In the genomic region with DNA sequence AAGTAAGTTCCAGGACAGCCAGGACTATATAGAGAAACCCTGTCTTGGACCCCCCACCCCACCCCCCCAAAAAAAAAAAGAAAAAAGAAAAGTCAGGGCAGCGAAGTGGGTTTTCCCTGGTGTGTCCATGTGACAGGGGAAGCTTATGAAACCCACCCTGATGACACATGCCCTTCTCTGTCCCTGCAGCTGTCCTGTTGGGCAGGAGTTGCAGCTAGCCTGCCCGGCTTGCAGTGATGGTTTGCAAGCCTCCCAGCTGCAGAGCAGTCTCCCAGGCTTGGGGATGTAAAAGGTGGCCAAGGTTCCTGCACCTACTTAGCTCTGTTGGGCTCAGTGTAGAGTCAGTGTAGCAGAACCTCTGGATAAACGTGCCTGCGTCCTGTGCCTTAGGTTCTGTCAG, we compare ENCODE assay signal across 17 mouse cellular contexts. TPM values are rescaled to one million over a fixed set of nuclear protein-coding genes. Genes with fewer than 3 reads are reported as not detected.
DNase-seq lines count a peak whose midpoint lies in the region; ATAC-seq and TF ChIP-seq lines count a peak whose summit lies in the region.
"Had no signal": no experiment of that assay in that cellular context is flagged by ENCODE, and none has a peak within 500 bp of the region (broad histone marks: within the 10 kb centered on the region; RNA-seq: fewer than 3 reads in every experiment).

No protein-coding gene starts in this region.

- no peaks in the 10 kb centered on the region for H3K36me3 ChIP-seq in hindbrain, embryonic 11.5 days (ENCODE audit: control insufficient read depth, insufficient read depth, low read length)
- H3K36me3 ChIP-seq in hindbrain, embryonic 14.5 days (replicated peaks; ENCODE audit: control insufficient read depth, insufficient read depth): no peaks in the 10 kb centered on the region
- no peaks in the 10 kb centered on the region for H3K36me3 ChIP-seq in midbrain, embryonic 12.5 days
- no peaks in the 10 kb centered on the region for H3K36me3 ChIP-seq in midbrain, embryonic 11.5 days (ENCODE audit: control insufficient read depth, insufficient read depth, low read length)
- no peaks in the 10 kb centered on the region for H3K36me3 ChIP-seq in embryonic facial prominence, embryonic 13.5 days
- no peaks in the 10 kb centered on the region for H3K36me3 ChIP-seq in limb, embryonic 14.5 days (ENCODE audit: control insufficient read depth, insufficient read depth, low read length)
- H3K36me3 ChIP-seq: heart, embryonic 13.5 days had no signal

- peak overlapping the region; percentile 75; the same call in 1 of the 2 replicates for H3K27ac ChIP-seq in hindbrain, embryonic 11.5 days (ENCODE audit: low read depth, low read length)
- H3K27ac ChIP-seq in hindbrain, embryonic 14.5 days: no peak overlapping the region
- 0 out of 2 replicates have a peak overlapping the region, but pooled peaks have one; percentile 84 for H3K27ac ChIP-seq in midbrain, embryonic 12.5 days (replicated peaks)
- H3K27ac ChIP-seq in midbrain, embryonic 11.5 days (ENCODE audit: low read depth, low read length): no peak overlapping the region
- peak overlapping the region; percentile 98 for H3K27ac ChIP-seq in embryonic facial prominence, embryonic 13.5 days
- peak overlapping the region; percentile 93 for H3K27ac ChIP-seq in limb, embryonic 14.5 days (replicated peaks; ENCODE audit: low read depth, low read length)
- H3K27ac ChIP-seq: liver, embryonic 14.5 days had no signal

- no peaks in the 10 kb centered on the region for H3K9me3 ChIP-seq in hindbrain, embryonic 11.5 days (ENCODE audit: control insufficient read depth, low read length)
- no peaks in the 10 kb centered on the region for H3K9me3 ChIP-seq in hindbrain, embryonic 14.5 days (ENCODE audit: control insufficient read depth, low read length)
- no peaks in the 10 kb centered on the region for H3K9me3 ChIP-seq in midbrain, embryonic 12.5 days
- no peaks in the 10 kb centered on the region for H3K9me3 ChIP-seq in midbrain, embryonic 11.5 days (ENCODE audit: control insufficient read depth, low read length)
- no peaks in the 10 kb centered on the region for H3K9me3 ChIP-seq in embryonic facial prominence, embryonic 13.5 days
- H3K9me3 ChIP-seq in limb, embryonic 14.5 days (ENCODE audit: control insufficient read depth, low read length): no peaks in the 10 kb centered on the region
- H3K9me3 ChIP-seq: G1E; heart, embryonic 13.5 days had no signal

- TF ChIP-seq POLR2A in limb, embryonic 14.5 days (IDR thresholded peaks at IDR 0.05; ENCODE audit: borderline replicate concordance, extremely low read depth, insufficient read depth, insufficient read length): no peak

- no peaks in the 10 kb centered on the region for H3K27me3 ChIP-seq in hindbrain, embryonic 11.5 days (ENCODE audit: control insufficient read depth, insufficient read depth, low read length)
- H3K27me3 ChIP-seq in hindbrain, embryonic 14.5 days (ENCODE audit: control insufficient read depth, insufficient read depth, low read length): no peaks in the 10 kb centered on the region
- H3K27me3 ChIP-seq in midbrain, embryonic 12.5 days: no peaks in the 10 kb centered on the region
- no peaks in the 10 kb centered on the region for H3K27me3 ChIP-seq in midbrain, embryonic 11.5 days (ENCODE audit: control insufficient read depth, insufficient read depth, low read length)
- H3K27me3 ChIP-seq in embryonic facial prominence, embryonic 13.5 days: no peaks in the 10 kb centered on the region
- no peaks in the 10 kb centered on the region for H3K27me3 ChIP-seq in limb, embryonic 14.5 days (ENCODE audit: control insufficient read depth, insufficient read depth, low read length)
- H3K27me3 ChIP-seq: heart, embryonic 13.5 days had no signal

- no peak for DNase-seq in hindbrain, embryonic 11.5 days (ENCODE audit: low spot score)
- no peak for DNase-seq in hindbrain, embryonic 14.5 days (ENCODE audit: low spot score)
- DNase-seq in midbrain, embryonic 11.5 days (ENCODE audit: low spot score, missing footprints): no peak
- no peak for DNase-seq in limb, embryonic 14.5 days (ENCODE audit: low spot score)
- no peak for DNase-seq in yolk sac, embryonic 10.5 days (ENCODE audit: low spot score)
- no peak for DNase-seq in lung, postnatal 4 days
- DNase-seq: cerebellum, postnatal 36 days; gastrocnemius, postnatal 25 days; heart, postnatal 4 days; right cerebral cortex, postnatal 4 days; thymus, adult 2 months had no signal

- no peak overlapping the region for H3K9ac ChIP-seq in hindbrain, embryonic 11.5 days (ENCODE audit: low read depth, low read length)
- no peak overlapping the region for H3K9ac ChIP-seq in hindbrain, embryonic 14.5 days
- H3K9ac ChIP-seq in midbrain, embryonic 12.5 days (replicated peaks): no peak overlapping the region
- no peak overlapping the region for H3K9ac ChIP-seq in midbrain, embryonic 11.5 days (ENCODE audit: low read length)
- peak overlapping the region; percentile 44; the same call in 1 of the 2 replicates for H3K9ac ChIP-seq in embryonic facial prominence, embryonic 13.5 days
- H3K9ac ChIP-seq in limb, embryonic 14.5 days (ENCODE audit: low read depth, low read length, severe bottlenecking): no peak overlapping the region
- H3K9ac ChIP-seq: liver, embryonic 14.5 days had no signal

- 85% methylated on average over 4 of the region's 4 CpGs for WGBS in hindbrain, embryonic 11.5 days
- 88% methylated on average over 4 of the region's 4 CpGs for WGBS in hindbrain, embryonic 14.5 days
- 87% methylated on average over 4 of the region's 4 CpGs for WGBS in midbrain, embryonic 12.5 days
- 85% methylated on average over 4 of the region's 4 CpGs for WGBS in midbrain, embryonic 11.5 days
- 65% methylated on average over 4 of the region's 4 CpGs for WGBS in embryonic facial prominence, embryonic 13.5 days
- WGBS in limb, embryonic 14.5 days: 61% methylated on average over 4 of the region's 4 CpGs

- H3K4me1 ChIP-seq in hindbrain, embryonic 11.5 days (replicated peaks; ENCODE audit: control insufficient read depth, insufficient read depth, low read length): peaks cover 10% of the 10 kb centered on the region
- peaks cover 21% of the 10 kb centered on the region for H3K4me1 ChIP-seq in hindbrain, embryonic 14.5 days (replicated peaks; ENCODE audit: control insufficient read depth, insufficient read depth, low read length)
- H3K4me1 ChIP-seq in midbrain, embryonic 12.5 days: peaks cover 40% of the 10 kb centered on the region
- peaks cover 35% of the 10 kb centered on the region for H3K4me1 ChIP-seq in midbrain, embryonic 11.5 days (ENCODE audit: control insufficient read depth, insufficient read depth, low read length)
- H3K4me1 ChIP-seq in embryonic facial prominence, embryonic 13.5 days: peaks cover 86% of the 10 kb centered on the region
- peaks cover 61% of the 10 kb centered on the region for H3K4me1 ChIP-seq in limb, embryonic 14.5 days (ENCODE audit: control insufficient read depth, insufficient read depth, low read length)

- no peak overlapping the region for H3K4me2 ChIP-seq in hindbrain, embryonic 11.5 days (replicated peaks; ENCODE audit: low read depth, low read length)
- no peak overlapping the region for H3K4me2 ChIP-seq in hindbrain, embryonic 14.5 days (replicated peaks)
- H3K4me2 ChIP-seq in midbrain, embryonic 12.5 days (replicated peaks): no peak overlapping the region
- H3K4me2 ChIP-seq in midbrain, embryonic 11.5 days: no peak overlapping the region
- H3K4me2 ChIP-seq in embryonic facial prominence, embryonic 13.5 days: 0 out of 2 replicates have a peak overlapping the region, but pooled peaks have one; percentile 35
- H3K4me2 ChIP-seq in limb, embryonic 14.5 days (replicated peaks; ENCODE audit: low read depth, low read length, severe bottlenecking): no peak overlapping the region
- H3K4me2 ChIP-seq: heart, embryonic 13.5 days had no signal

- no peak overlapping the region for H3K4me3 ChIP-seq in hindbrain, embryonic 11.5 days (ENCODE audit: low read depth, low read length)
- H3K4me3 ChIP-seq in hindbrain, embryonic 14.5 days (replicated peaks; ENCODE audit: low read length): no peak overlapping the region
- no peak overlapping the region for H3K4me3 ChIP-seq in midbrain, embryonic 12.5 days
- H3K4me3 ChIP-seq in midbrain, embryonic 11.5 days (ENCODE audit: low read depth, low read length): no peak overlapping the region
- H3K4me3 ChIP-seq in embryonic facial prominence, embryonic 13.5 days: no peak overlapping the region
- H3K4me3 ChIP-seq in limb, embryonic 14.5 days (replicated peaks; ENCODE audit: low read length): no peak overlapping the region
- H3K4me3 ChIP-seq: heart, embryonic 13.5 days had no signal

- ATAC-seq in hindbrain, embryonic 11.5 days (ENCODE audit: low FRiP score): no peak
- no peak for ATAC-seq in hindbrain, embryonic 14.5 days (ENCODE audit: low FRiP score)
- no peak for ATAC-seq in midbrain, embryonic 12.5 days (ENCODE audit: low FRiP score, low read depth)
- no peak for ATAC-seq in midbrain, embryonic 11.5 days (ENCODE audit: low FRiP score)
- ATAC-seq in embryonic facial prominence, embryonic 13.5 days (ENCODE audit: insufficient number of reproducible peaks, insufficient read depth, low FRiP score, low TSS enrichment, low read depth): no peak
- no peak for ATAC-seq in limb, embryonic 14.5 days (ENCODE audit: low FRiP score, low read depth)
- ATAC-seq: lung, postnatal 0 days had no signal

RNA-seq across cellular contexts. Expression of gene Dusp7, which starts 28.7 kb away (rescaled TPM):
- polyA plus RNA-seq in hindbrain, embryonic 11.5 days (2014; fragmentation: Nextera tagmentation; extraction: Ambion mirVana): 25.0 and 25.8 TPM in 2 replicates
- polyA plus RNA-seq in hindbrain, embryonic 14.5 days (2014; fragmentation: Nextera tagmentation; extraction: Ambion mirVana): 17.9 and 19.3 TPM in 2 replicates
- 14.5 and 14.9 TPM in 2 replicates for polyA plus RNA-seq in midbrain, embryonic 12.5 days (2016; fragmentation: Nextera tagmentation; extraction: Ambion mirVana)
- polyA plus RNA-seq in midbrain, embryonic 11.5 days (2014; fragmentation: Nextera tagmentation; extraction: Ambion mirVana): 16.1 and 17.0 TPM in 2 replicates
- 40.3 and 40.6 TPM in 2 replicates for polyA plus RNA-seq in embryonic facial prominence, embryonic 13.5 days (2015; fragmentation: Nextera tagmentation; extraction: Ambion mirVana)
- 130 and 180 TPM in 2 replicates for polyA plus RNA-seq in limb, embryonic 14.5 days (2012; rRNA removed)
- 73.0 and 84.1 TPM in 2 replicates for polyA plus RNA-seq in limb, embryonic 14.5 days (2014; fragmentation: Nextera tagmentation; extraction: Ambion mirVana)

RNA-seq across cellular contexts. Expression of gene Poc1a, which starts 58.9 kb away (rescaled TPM):
- polyA plus RNA-seq in hindbrain, embryonic 11.5 days (2014; fragmentation: Nextera tagmentation; extraction: Ambion mirVana): 27.3 and 27.6 TPM in 2 replicates
- 6.3 and 7.3 TPM in 2 replicates for polyA plus RNA-seq in hindbrain, embryonic 14.5 days (2014; fragmentation: Nextera tagmentation; extraction: Ambion mirVana)
- 21.0 and 23.2 TPM in 2 replicates for polyA plus RNA-seq in midbrain, embryonic 12.5 days (2016; fragmentation: Nextera tagmentation; extraction: Ambion mirVana)
- 29.4 and 30.9 TPM in 2 replicates for polyA plus RNA-seq in midbrain, embryonic 11.5 days (2014; fragmentation: Nextera tagmentation; extraction: Ambion mirVana)
- 22.9 and 26.0 TPM in 2 replicates for polyA plus RNA-seq in embryonic facial prominence, embryonic 13.5 days (2015; fragmentation: Nextera tagmentation; extraction: Ambion mirVana)
- 20.1 and 25.9 TPM in 2 replicates for polyA plus RNA-seq in limb, embryonic 14.5 days (2012; rRNA removed)
- 17.4 and 20.2 TPM in 2 replicates for polyA plus RNA-seq in limb, embryonic 14.5 days (2014; fragmentation: Nextera tagmentation; extraction: Ambion mirVana)

Comparison
In these comparisons a context has a peak if more than half of its experiments do, and no peak if none do; other contexts are left out.
1. H3K27ac ChIP-seq: peak in hindbrain, embryonic 11.5 days (single experiment), midbrain, embryonic 12.5 days (single experiment), embryonic facial prominence, embryonic 13.5 days (single experiment) and limb, embryonic 14.5 days (single experiment); none in hindbrain, embryonic 14.5 days (single experiment) and midbrain, embryonic 11.5 days (single experiment).